Mouse (Mus musculus): Measurements from ENCODE around the gene Tubd1. TPM values are rescaled to one million over a fixed set of nuclear protein-coding genes. Genes with fewer than 3 reads are reported as not detected.

The Tubd1 gene
- polyA plus RNA-seq, 1 experiment, result 4.0 TPM

DNA sequence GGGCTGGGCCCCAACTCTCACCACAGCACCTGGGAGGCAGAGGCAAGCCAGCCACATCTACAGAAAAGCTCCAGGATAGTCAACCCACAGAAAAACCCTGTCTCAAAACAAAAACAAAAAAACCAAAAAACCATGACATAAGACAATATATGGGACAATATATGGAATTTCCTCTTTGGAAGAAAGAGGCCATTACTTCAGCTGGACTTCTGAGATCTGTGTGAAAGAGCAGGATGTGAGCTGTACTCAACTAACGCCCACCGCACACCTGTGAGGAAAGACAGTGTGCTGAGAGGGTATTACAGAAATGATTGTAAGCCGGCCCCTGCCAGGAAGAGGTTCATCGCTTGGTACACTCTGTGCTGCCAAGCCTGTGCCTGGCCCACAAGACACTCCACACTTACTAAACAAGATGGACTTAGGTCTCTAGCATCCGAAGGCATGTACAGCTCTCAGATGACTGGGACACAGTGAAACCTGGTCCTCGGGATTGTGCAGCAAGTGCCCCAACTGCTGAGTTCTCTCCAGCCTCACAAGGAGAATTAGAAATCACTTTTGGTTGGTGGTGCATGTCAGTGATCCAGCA, 28.9 kb downstream of the Tubd1 start:
- no peak overlapping the region for H3K4me3 ChIP-seq (replicated peaks; ENCODE audit: extremely low read depth, low read depth, low read length)
- no peak for DNase-seq
- TF ChIP-seq CTCF (IDR thresholded peaks at IDR 0.05; ENCODE audit: insufficient read depth, low read length), result no peak
- no peak for TF ChIP-seq POLR2A (IDR thresholded peaks at IDR 0.05; ENCODE audit: borderline replicate concordance, extremely low read depth, low read depth, low read length)
- WGBS, result 78% methylated on average over 6 of the region's 6 CpGs
- H3K4me1 ChIP-seq (ENCODE audit: control insufficient read depth, insufficient read depth, low read length), result peaks cover 19% of the 10 kb centered on the region

DNA sequence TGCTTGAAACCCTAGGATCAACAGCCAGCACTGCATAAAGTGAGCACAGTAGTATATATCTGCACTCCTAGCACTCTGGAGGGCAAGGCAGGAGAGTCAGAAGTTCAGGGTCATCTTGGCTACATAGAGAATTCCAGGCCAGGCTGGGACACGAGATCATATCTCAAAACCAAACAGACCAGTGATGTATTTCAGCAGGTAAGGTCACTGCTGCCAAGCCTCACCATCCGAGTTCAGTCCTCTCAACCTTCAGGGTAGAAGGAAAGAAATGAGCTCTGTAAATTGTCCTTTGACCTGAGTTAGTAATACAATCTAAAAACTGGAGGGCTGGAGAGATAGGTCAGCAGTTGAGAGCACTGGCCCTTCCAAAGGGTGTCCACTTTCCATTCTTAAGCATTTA, 29.6 kb downstream of the Tubd1 start:
- Histone ChIP-seq H3K4me3 (replicated peaks; ENCODE audit: extremely low read depth, low read depth, low read length) (no peak overlapping the region), H3K4me1 (ENCODE audit: control insufficient read depth, insufficient read depth, low read length) (peaks cover 24% of the 10 kb centered on the region)
- no peak for DNase-seq
- TF ChIP-seq POLR2A (IDR thresholded peaks at IDR 0.05; ENCODE audit: borderline replicate concordance, extremely low read depth, low read depth, low read length) (no peak), CTCF (IDR thresholded peaks at IDR 0.05; ENCODE audit: insufficient read depth, low read length) (no peak)
- 56% methylated on average over 2 of the region's 2 CpGs for WGBS

DNA sequence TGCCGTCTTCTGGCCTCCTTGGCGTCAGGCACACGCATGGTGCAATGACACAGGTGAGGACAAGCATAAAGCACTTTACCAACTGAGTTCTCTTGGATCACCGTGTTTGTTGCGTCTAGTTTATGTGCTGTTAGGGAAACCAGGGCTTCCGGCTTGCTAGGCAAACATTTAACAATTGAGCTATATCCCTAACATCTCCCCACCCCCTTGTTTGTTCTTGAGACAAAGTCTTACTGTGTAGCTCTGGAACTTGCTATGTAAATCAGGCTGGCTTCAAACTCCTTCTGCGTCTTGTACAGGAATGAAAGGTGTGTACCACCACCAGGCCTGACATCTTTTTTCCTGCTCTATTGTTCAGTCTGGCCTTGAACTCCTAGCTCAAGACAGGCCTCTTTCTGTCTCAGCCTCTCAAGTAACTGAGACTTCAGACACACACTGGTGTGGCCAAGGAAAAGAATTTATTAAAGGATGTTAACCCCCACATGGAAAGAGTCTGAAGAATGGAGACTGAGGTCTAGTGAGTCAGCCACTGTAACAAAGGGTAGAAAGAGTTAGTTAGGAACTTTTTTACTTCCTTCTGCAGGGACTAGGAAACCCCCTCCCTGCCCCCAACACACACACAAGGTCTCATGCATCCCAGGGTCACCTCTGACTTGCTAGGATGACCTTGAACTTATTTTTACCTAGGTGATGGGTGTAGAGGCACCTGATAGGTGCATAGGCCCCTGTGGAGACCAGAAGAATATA, 31.0 kb downstream of the Tubd1 start:
- TF ChIP-seq POLR2A (IDR thresholded peaks at IDR 0.05; ENCODE audit: borderline replicate concordance, extremely low read depth, low read depth, low read length) (no peak), CTCF (IDR thresholded peaks at IDR 0.05; ENCODE audit: insufficient read depth, low read length) (no peak)
- H3K4me3 ChIP-seq (replicated peaks; ENCODE audit: extremely low read depth, low read depth, low read length), result no peak overlapping the region
- WGBS, result 55% methylated on average over 7 of the region's 7 CpGs
- H3K4me1 ChIP-seq (ENCODE audit: control insufficient read depth, insufficient read depth, low read length), result peaks cover 32% of the 10 kb centered on the region
- DNase-seq, result no peak

DNA sequence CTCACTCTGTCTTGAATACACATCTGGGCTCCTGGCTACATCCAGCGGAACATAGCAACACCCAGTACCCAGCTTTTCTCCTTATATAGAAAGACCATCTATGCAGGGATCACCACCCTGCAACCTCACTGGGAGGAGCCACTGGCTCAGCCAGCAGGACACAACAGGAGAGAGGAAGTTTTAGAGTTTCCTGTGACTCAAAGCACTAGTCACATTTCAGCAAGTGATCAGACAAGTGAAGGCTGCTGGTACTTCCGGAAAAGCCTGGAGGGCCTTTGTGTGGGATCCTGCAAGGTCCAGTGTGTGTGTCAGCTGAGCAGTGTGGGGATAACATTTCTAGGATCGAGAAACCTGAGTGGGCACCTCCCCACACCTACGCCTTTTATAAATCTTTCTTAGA, 32.4 kb downstream of the Tubd1 start:
- DNase-seq, result no peak
- H3K4me3 ChIP-seq (replicated peaks; ENCODE audit: extremely low read depth, low read depth, low read length), result no peak overlapping the region
- WGBS, result 36% methylated on average over 4 of the region's 4 CpGs
- H3K4me1 ChIP-seq (ENCODE audit: control insufficient read depth, insufficient read depth, low read length), result peaks cover 38% of the 10 kb centered on the region
- TF ChIP-seq POLR2A (IDR thresholded peaks at IDR 0.05; ENCODE audit: borderline replicate concordance, extremely low read depth, low read depth, low read length) (peak; percentile 39; the same call in 1 of the 2 replicates), CTCF (IDR thresholded peaks at IDR 0.05; ENCODE audit: insufficient read depth, low read length) (no peak)

GRCm38 (mm10) chr11:86578106-86578808, 33.5 kb downstream of the Tubd1 start:
- peaks cover 38% of the 10 kb centered on the region for H3K4me1 ChIP-seq (ENCODE audit: control insufficient read depth, insufficient read depth, low read length)

GRCm38 (mm10) chr11:86578809-86579730, 34.3 kb downstream of the Tubd1 start:
- peak; percentile 69 for DNase-seq
- TF ChIP-seq CTCF (IDR thresholded peaks at IDR 0.05; ENCODE audit: insufficient read depth, low read length) (no peak), POLR2A (IDR thresholded peaks at IDR 0.05; ENCODE audit: borderline replicate concordance, extremely low read depth, low read depth, low read length) (peak; percentile 38; the same call in 1 of the 2 replicates)
- Histone ChIP-seq H3K4me3 (replicated peaks; ENCODE audit: extremely low read depth, low read depth, low read length) (no peak overlapping the region), H3K4me1 (ENCODE audit: control insufficient read depth, insufficient read depth, low read length) (peaks cover 38% of the 10 kb centered on the region)
- WGBS, result 40% methylated on average over 25 of the region's 25 CpGs

More at GRCm38 (mm10) chr11:86578106-86578808, 33.5 kb downstream of the Tubd1 start:
- TF ChIP-seq POLR2A (IDR thresholded peaks at IDR 0.05; ENCODE audit: borderline replicate concordance, extremely low read depth, low read depth, low read length) (no peak), CTCF (IDR thresholded peaks at IDR 0.05; ENCODE audit: insufficient read depth, low read length) (no peak)
- WGBS, result 45% methylated on average over 6 of the region's 6 CpGs
- no peak overlapping the region for H3K4me3 ChIP-seq (replicated peaks; ENCODE audit: extremely low read depth, low read depth, low read length)
- no peak for DNase-seq

DNA sequence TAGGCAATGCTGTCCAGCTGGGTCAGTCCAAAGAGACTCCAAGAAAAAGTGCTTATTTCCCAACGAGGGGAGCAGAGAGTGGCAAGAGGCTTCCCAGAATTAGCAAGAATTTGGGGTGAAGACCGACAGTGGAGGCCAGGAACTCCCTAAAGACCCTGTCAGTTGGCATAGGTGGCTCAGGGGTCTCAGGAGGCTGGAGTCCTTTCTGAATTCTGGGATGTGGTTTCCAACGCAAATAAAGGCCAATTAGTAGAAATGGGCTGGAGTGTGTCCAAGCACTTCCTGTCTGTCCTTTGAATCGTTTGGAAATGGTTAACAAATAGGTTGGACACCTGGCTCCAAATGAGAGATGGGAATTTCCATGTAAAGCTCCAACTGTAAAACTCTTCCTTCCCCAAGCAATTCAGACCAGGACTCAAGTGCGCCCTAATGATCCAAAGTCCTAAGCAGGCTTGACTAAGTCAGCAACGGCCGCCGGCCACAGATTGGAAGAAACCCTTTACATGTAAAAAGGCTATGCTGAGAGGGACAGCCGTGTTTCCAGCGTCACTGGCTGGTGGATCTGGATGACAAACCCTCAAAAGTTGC, 35.0 kb downstream of the Tubd1 start:
- TF ChIP-seq CTCF (IDR thresholded peaks at IDR 0.05; ENCODE audit: insufficient read depth, low read length), result no peak
- TF ChIP-seq POLR2A (IDR thresholded peaks at IDR 0.05; ENCODE audit: borderline replicate concordance, extremely low read depth, low read depth, low read length), result no peak
- peaks cover 38% of the 10 kb centered on the region for H3K4me1 ChIP-seq (ENCODE audit: control insufficient read depth, insufficient read depth, low read length)
- DNase-seq, result no peak
- no peak overlapping the region for H3K4me3 ChIP-seq (replicated peaks; ENCODE audit: extremely low read depth, low read depth, low read length)
- WGBS, result 51% methylated on average over 10 of the region's 10 CpGs

- TF ChIP-seq POLR2A (IDR thresholded peaks at IDR 0.05; ENCODE audit: borderline replicate concordance, extremely low read depth, low read depth, low read length) (0 out of 2 replicates have a peak, but pooled peaks have one; percentile 5), CTCF (IDR thresholded peaks at IDR 0.05; ENCODE audit: insufficient read depth, low read length) (no peak)
- DNase-seq, result no peak
- H3K4me1 ChIP-seq (ENCODE audit: control insufficient read depth, insufficient read depth, low read length), result peaks cover 40% of the 10 kb centered on the region
- 61% methylated on average over 9 of the region's 9 CpGs for WGBS
- H3K4me3 ChIP-seq (replicated peaks; ENCODE audit: extremely low read depth, low read depth, low read length), result no peak overlapping the region
Measured at GRCm38 (mm10) chr11:86580319-86581113, 35.7 kb downstream of the Tubd1 start.
